Mouse (Mus musculus) 3134 (cell line): ENCODE results near the gene Spocd1.
"Not testable (repeated sequence)": the region's sequence is repeated elsewhere in the genome, so short reads cannot be mapped to it uniquely, and the experiment has no call there.

ENCODE experiments used
- DNase-seq: peaks from one replicate; pipeline ENCODE4 v3.0.0-alpha.2; 2011; ENCODE audit warnings: low spot score; ENCODE audit not compliant: insufficient read length; ENCODE audit errors: extremely low read depth

Gene Spocd1

GRCm38 (mm10) chr4:129928949-129929348, at the start of gene Spocd1:
Spocd1 (plus strand) TSS chr4:129929249.
- DNase-seq: no peak

GRCm38 (mm10) chr4:129880615-129881014, 48.4 kb upstream of the Spocd1 start:
- DNase-seq: no peak

GRCm38 (mm10) chr4:129881661-129882060, 47.4 kb upstream of the Spocd1 start:
- no peak for DNase-seq

GRCm38 (mm10) chr4:129882555-129883293, 46.3 kb upstream of the Spocd1 start:
- peak; percentile 34 for DNase-seq

- DNase-seq: no peak
These were observed 44.8 kb upstream of the Spocd1 start for GRCm38 (mm10) chr4:129884041-129884930.

GRCm38 (mm10) chr4:129889661-129890060, 39.4 kb upstream of the Spocd1 start:
- DNase-seq: no peak

GRCm38 (mm10) chr4:129890094-129890493, 39.0 kb upstream of the Spocd1 start:
- DNase-seq: no peak

- DNase-seq: no peak
These were observed 34.2 kb upstream of the Spocd1 start for GRCm38 (mm10) chr4:129894861-129895260.

- not testable (repeated sequence) for DNase-seq
These were observed 30.2 kb upstream of the Spocd1 start for GRCm38 (mm10) chr4:129898815-129899214.

GRCm38 (mm10) chr4:129902394-129902793, 26.7 kb upstream of the Spocd1 start:
- DNase-seq: no peak

GRCm38 (mm10) chr4:129903577-129903976, 25.5 kb upstream of the Spocd1 start:
- DNase-seq: no peak

GRCm38 (mm10) chr4:129905032-129905431, 24.0 kb upstream of the Spocd1 start:
- no peak for DNase-seq

GRCm38 (mm10) chr4:129906016-129906415, 23.0 kb upstream of the Spocd1 start:
- no peak for DNase-seq

GRCm38 (mm10) chr4:129908836-129909235, 20.2 kb upstream of the Spocd1 start:
- no peak for DNase-seq

GRCm38 (mm10) chr4:129909261-129909731, 19.8 kb upstream of the Spocd1 start:
- DNase-seq: no peak

GRCm38 (mm10) chr4:129912998-129913397, 16.1 kb upstream of the Spocd1 start:
- DNase-seq: no peak

- no peak for DNase-seq
These were observed 15.0 kb upstream of the Spocd1 start for GRCm38 (mm10) chr4:129913761-129914644.

- no peak for DNase-seq
These were observed 14.4 kb upstream of the Spocd1 start for GRCm38 (mm10) chr4:129914686-129915085.

- DNase-seq: no peak
These were observed 13.6 kb upstream of the Spocd1 start for GRCm38 (mm10) chr4:129915349-129915988.

- DNase-seq: no peak
These were observed 12.9 kb upstream of the Spocd1 start for GRCm38 (mm10) chr4:129916159-129916558.
